Mouse (Mus musculus) thymus, postnatal 0 days (tissue): ENCODE measurements around the gene Tnfsf13b. TPM values are rescaled to one million over a fixed set of nuclear protein-coding genes. Genes with fewer than 3 reads are reported as not detected.

Experiments used
- DNase-seq: peaks from one replicate; pipeline ENCODE4 v3.0.0-alpha.2; 2015; ENCODE audit warnings: low spot score
- polyA plus RNA-seq: library from polyadenylated mRNA; unstranded; fragments of >200 nt; fragmentation: Nextera tagmentation; extraction: Ambion mirVana; gene quantifications from 2 replicates; pipeline ENCODE4 v1.2.1, GENCODE M21; 2015

Tnfsf13b gene
- polyA plus RNA-seq: 0.53 and 1.1 TPM in 2 replicates

GRCm38 (mm10) chr8:10006156-10006985 is at the start of gene Tnfsf13b:
Gene Tnfsf13b, plus strand, starts transcription at chr8:10006467.
- DNase-seq: no peak

DNA sequence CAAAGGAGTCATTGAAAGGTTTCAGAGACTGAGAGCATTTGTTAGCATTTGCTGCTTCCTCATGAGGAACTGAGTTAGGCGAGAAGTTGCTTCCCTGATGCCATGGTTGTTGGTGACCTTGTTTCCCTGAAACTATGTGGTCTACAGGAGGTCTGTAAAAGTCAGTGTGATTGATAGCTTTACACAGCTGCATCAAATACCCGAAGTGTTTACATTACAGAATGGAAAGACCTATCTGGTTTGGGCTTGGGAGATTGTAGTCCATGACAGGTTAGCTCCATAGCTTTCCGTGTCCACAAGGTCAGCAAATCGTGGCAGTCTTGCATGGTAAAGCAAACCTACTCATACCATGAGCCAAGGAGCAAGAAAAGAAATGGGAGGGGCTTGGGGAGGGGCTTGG is 47.9 kb upstream of the Tnfsf13b start:
- DNase-seq: no peak

- no peak for DNase-seq
Observed at GRCm38 (mm10) chr8:9959919-9960318, 46.3 kb upstream of the Tnfsf13b start.

- DNase-seq: peak; percentile 18
Observed at GRCm38 (mm10) chr8:9971866-9972265, 34.4 kb upstream of the Tnfsf13b start.

- peak; percentile 81 for DNase-seq
Observed at GRCm38 (mm10) chr8:9975276-9975675, 31.0 kb upstream of the Tnfsf13b start.

DNA sequence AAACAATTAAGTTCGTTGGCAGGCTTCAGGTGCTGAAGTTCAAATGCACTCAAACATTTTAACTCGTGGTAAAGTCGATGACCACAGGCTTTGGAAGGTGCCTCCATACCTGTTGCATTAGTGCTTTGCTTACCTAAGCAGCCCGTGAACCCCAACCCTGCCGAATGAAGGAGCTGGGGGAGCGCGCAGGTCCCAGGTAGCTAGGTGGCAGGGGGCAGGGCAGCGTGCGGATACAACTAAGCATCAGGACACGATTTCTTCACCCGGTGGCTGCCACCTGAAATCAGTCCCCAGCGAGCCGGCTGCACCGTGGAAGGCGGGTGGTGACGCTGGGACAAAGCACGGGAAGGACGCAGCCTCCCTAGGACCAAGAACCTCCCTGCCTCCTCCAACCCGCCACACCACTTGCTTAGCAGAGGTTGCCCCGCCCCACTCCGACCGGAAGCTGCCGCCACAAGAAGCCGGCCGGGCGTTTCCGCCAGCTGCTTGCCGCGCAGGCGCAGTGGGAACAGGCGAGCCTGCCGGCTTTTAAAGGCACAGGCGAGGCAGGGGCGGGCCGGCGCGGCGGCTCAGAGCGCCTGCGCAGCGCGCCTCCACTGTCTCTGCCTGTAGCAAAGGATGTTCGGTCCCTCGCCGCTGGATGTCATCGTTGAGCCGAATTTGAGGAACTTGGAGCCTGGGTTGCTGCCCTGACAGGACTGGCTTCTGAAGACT is 30.2 kb upstream of the Tnfsf13b start:
- peak; percentile 99 for DNase-seq

DNA sequence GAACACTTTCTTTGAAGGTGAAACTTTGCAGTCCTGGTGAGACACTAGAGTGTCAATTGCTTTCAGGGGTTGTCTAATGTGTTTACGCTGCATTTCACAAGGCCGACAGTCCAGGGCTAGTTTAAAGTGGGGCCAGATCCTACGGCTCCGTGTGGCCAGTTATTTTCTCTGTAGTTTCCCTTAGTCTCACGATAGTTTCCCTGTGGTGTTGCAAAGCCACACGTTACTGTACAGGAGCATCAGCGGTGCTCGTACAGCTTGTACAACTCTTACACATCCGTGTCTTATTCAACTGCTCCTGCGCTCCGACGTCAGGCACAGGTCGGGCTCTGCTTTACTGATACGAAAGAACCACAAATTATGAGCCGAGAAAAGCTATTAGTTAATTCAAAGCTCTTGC is 29.3 kb upstream of the Tnfsf13b start:
- DNase-seq: peak; percentile 23

DNA sequence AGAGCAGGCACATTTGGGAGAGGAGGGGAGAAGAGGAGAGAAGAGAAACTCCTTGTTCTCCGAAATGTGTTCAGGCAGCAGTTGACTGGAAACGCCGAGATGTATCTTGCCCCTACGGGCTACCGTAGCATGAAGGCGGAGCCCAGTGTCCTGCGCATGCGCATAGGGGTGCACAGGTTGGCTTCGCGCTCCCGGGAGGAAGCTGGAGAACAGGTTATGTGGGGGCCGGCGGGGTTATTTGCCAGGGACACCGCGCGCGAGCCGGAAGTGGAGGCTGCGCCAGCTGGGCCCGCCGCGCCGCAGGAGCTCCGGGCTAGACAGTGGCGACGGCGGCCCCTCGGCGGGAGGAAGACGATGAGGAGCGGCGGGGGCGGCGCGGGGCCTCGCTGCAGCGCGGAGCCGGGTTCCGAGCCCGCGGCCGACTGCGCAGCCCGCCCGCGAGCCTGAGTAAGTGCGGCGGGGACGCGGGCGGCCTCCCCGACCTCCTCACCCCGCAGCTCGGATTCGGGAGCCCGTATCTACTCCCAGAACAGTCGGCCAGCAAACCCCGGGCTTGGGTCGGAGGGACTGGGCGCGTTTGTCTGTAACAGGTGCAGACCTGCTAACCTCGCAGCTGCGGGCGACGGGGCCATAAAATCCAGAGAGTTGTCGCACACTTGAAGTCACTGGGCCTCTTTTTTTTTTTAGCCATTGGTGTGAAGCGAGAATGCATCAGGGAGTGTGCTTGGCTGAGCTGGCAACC is 28.5 kb upstream of the Tnfsf13b start, which contains the start of the genes Lig4 and Abhd13:
Lig4 (minus strand) TSS at position 114 of the 742 bp plus-strand sequence.
Abhd13 (plus strand) TSS at position 135 of the 742 bp plus-strand sequence.
- DNase-seq: peak; percentile 99

DNA sequence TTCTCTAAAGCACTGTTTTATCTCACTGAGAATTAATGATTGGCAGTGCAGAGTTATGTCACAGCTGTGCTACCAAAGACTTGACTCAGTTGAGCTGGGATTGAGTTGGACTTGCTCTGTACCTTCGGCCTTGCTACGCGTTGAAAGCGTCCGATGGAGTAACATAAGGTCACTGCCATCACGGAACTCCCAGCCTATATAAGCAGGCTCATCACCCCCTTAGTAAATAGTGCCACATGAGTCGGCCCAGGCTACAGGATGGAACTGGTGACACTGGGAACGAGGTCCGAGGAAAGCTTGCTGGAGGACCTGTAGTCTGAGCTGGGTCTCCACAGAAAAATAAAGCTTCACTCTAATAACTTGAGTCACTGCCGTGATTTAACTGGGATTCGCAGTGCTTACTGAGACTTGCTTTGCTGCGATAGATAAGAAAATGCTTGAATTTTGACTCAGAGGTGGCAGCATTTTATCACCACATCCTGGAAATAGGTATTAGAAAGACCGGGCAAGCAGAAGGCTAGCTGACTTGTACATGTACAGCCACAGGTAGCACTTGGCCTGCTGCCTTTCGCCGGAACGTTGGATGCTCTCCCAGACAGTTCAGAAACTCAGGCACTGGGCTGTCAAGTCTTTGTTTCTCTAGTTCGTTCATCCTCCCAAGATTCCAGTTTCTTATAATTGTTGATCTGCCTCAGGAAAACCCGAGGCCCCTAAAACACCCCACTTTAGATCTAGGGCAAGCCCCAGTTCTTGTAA is 27.6 kb upstream of the Tnfsf13b start:
- peak; percentile 9 for DNase-seq

- no peak for DNase-seq
Observed at GRCm38 (mm10) chr8:9979746-9980145, 26.5 kb upstream of the Tnfsf13b start.

- no peak for DNase-seq
Observed at GRCm38 (mm10) chr8:9980188-9980587, 26.1 kb upstream of the Tnfsf13b start.

DNA sequence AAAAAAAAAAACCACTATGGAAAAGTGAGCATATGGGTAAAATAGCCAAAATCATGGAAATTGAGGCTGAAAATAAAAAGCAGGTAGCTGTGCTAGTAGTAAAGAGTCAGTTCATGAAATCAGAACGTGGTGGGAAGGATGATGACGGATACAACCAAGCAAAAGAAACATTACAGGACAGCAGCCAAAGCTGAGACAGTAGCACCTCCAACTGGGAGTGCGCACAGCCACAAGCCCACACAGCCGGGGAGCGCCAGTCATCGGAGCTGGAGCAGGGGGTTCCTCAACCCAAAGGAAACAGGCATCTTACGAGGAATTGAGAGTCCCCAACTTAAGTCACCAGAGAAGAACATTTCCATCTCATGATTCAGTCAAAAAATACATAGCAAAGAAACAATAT is 2.2 kb upstream of the Tnfsf13b start:
- DNase-seq: no peak

DNA sequence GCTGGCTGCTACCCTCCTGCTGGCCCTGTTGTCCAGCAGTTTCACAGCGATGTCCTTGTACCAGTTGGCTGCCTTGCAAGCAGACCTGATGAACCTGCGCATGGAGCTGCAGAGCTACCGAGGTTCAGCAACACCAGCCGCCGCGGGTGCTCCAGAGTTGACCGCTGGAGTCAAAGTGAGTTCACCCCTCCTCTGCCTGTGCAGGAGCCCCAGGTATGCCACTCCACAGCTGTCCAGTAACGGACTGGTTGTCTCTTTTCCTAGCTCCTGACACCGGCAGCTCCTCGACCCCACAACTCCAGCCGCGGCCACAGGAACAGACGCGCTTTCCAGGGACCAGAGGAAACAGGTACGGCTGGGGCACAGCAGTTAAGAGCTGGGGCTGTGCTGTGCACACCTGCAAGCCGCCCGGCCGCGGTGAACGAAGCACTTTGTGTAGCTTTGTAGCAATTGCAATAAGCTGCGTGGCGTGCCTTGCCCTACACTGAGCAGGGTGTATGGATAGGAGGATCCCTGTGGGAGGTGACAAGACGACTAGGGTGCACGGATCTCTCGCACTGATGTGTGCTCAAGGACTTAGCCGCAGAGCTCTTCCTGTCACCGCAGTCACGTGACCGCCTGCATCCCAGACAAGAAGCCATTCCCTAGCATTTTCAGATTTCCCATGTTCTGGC is 856 bp downstream of the Tnfsf13b start:
- no peak for DNase-seq

GRCm38 (mm10) chr8:10007660-10008028 is 1.4 kb downstream of the Tnfsf13b start:
- DNase-seq: no peak

DNA sequence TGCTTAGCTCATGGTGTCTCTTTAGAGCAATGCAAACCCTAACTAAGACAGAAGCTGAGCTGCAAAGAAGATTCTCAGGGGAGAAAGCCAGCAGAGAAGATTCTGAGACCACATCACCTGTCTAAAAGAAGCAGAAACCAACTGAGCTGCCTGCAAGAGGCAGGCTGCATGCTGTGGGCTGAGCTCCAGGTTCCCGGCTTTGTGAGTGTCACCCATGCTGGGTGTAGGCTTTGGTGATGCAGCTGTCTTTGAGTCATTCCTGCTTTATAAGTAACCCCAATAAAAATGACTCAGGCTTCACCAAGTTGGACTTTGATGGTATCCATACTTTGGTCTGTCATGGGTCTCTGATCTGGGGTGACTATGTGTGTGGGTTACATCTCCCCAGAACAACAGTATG is 10.0 kb downstream of the Tnfsf13b start:
- no peak for DNase-seq

GRCm38 (mm10) chr8:10017231-10017630 is 11.0 kb downstream of the Tnfsf13b start:
- DNase-seq: no peak

- no peak for DNase-seq
Observed at GRCm38 (mm10) chr8:10030320-10031060, 24.2 kb downstream of the Tnfsf13b start.

DNA sequence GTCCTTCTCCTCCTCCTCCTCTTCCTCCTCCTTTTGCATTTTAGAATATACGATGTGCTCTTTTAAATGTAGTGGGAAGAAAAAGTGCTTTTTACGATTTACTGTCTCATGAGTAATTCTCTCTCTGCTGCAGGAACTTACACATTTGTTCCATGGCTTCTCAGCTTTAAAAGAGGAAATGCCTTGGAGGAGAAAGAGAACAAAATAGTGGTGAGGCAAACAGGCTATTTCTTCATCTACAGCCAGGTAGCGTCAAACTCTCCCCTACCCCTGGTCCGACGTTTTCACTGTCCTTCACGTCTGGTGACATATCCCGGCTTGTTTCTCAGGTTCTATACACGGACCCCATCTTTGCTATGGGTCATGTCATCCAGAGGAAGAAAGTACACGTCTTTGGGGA is 24.9 kb downstream of the Tnfsf13b start:
- no peak for DNase-seq

GRCm38 (mm10) chr8:10040866-10041265 is 34.6 kb downstream of the Tnfsf13b start:
- DNase-seq: no peak
